ENCODE assay signal across 1 mouse cellular context in the genomic region with DNA sequence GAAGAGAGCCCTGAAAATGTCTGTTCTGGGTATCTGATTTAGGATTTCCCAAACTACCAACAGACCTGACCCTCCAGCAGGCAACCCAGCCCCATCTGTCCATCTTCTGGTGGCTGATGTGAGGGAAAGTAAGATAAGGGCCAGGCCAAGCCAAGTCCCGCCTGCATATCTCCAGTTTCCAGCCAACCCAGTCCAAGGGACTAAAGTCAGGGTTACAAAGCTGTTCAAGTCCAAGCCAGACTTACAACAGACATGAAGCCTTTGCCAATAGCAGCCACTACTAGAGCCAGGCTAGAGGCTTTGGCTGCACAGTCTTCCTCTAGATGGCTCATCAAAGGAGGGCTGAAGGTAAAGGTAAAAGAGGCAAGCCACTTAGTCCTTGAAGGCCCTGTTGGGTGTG.
TF ChIP-seq lines count a peak whose summit lies in the region.

No protein-coding gene starts in this region.

TF ChIP-seq in MEL, 35 proteins besides CTCF, POLR2A, EP300 and RAD21 (continued from another document):
- no peak for TF ChIP-seq POLR2AphosphoS5 (IDR thresholded peaks at IDR 0.05; ENCODE audit: borderline replicate concordance, low read depth, low read length)
- no peak for TF ChIP-seq NRF1 (IDR thresholded peaks at IDR 0.05; ENCODE audit: insufficient read depth, low read depth, low read length, poor library complexity, severe bottlenecking)
- no peak for TF ChIP-seq TCF12 (IDR thresholded peaks at IDR 0.05; ENCODE audit: low read depth, low read length)
